Mouse (Mus musculus) intestine, embryonic 14.5 days (tissue): ENCODE measurements around the gene Frmd4a. TPM values are rescaled to one million over a fixed set of nuclear protein-coding genes. Genes with fewer than 3 reads are reported as not detected.

Experiments
- ATAC-seq: fragments of 200-750 bp; cut with Nextera tagmentation; replicated peaks from 2 replicates; pipeline ENCODE4 v1.8.0; 2017; ENCODE audit warnings: low read depth, moderate number of reproducible peaks, moderate TSS enrichment, moderate library complexity; ENCODE audit not compliant: low FRiP score, low TSS enrichment
- DNase-seq: peaks from one replicate; pipeline ENCODE4 v3.0.0-alpha.2; 2018; ENCODE audit warnings: low spot score
- H3K27ac ChIP-seq: fragments of 300-500 bp; sonication (generic); 2 replicates; pipeline ENCODE4 v1.5.1; 2014; ENCODE audit warnings: low read depth, mild to moderate bottlenecking, control low read depth
- H3K27me3 ChIP-seq: fragments of 300-500 bp; sonication (generic); replicated peaks from 2 replicates; pipeline ENCODE4 v1.6.1; 2014; ENCODE audit warnings: low read length, control low read depth; ENCODE audit not compliant: control insufficient read depth, insufficient read depth
- H3K36me3 ChIP-seq: fragments of 300-500 bp; sonication (generic); 2 replicates; pipeline ENCODE4 v1.6.1; 2014; ENCODE audit warnings: low read length, control low read depth; ENCODE audit not compliant: control insufficient read depth, insufficient read depth
- H3K4me1 ChIP-seq: fragments of 300-500 bp; sonication (generic); replicated peaks from 2 replicates; pipeline ENCODE4 v1.6.1; 2014; ENCODE audit warnings: low read length, control low read depth, mixed read lengths; ENCODE audit not compliant: control insufficient read depth, insufficient read depth
- H3K4me2 ChIP-seq: fragments of 300-500 bp; sonication (generic); 2 replicates; pipeline ENCODE4 v1.6.1; 2014; ENCODE audit warnings: low read length
- H3K4me3 ChIP-seq: fragments of 300-500 bp; sonication (generic); 2 replicates; pipeline ENCODE4 v1.5.1; 2014; ENCODE audit warnings: low read depth, low read length, control low read depth, mixed read lengths
- H3K9ac ChIP-seq: fragments of 300-500 bp; sonication (generic); 2 replicates; pipeline ENCODE4 v1.6.1; 2014; ENCODE audit warnings: mild to moderate bottlenecking, low read length
- H3K9me3 ChIP-seq: fragments of 300-500 bp; sonication (generic); 2 replicates; pipeline ENCODE4 v1.6.1; 2016; ENCODE audit warnings: low read length, control low read depth; ENCODE audit not compliant: control insufficient read depth
- WGBS: fragments of 180-500 bp; shearing (Covaris S2); extraction: QIAGEN DNeasy Blood & Tissue Kit; methylation state at CpG from one replicate; pipeline ENCODE4 v1.1.7; 2014; 5-methylcytosine and 5-hydroxymethylcytosine counted together
- polyA plus RNA-seq: library from polyadenylated mRNA; unstranded; fragments of >200 nt; fragmentation: Nextera tagmentation; extraction: Ambion mirVana; gene quantifications from 2 replicates; pipeline ENCODE4 v1.2.1, GENCODE M21; 2014

Frmd4a gene
- polyA plus RNA-seq, 1 experiment from 2014 or later = 28.8 TPM

DNA sequence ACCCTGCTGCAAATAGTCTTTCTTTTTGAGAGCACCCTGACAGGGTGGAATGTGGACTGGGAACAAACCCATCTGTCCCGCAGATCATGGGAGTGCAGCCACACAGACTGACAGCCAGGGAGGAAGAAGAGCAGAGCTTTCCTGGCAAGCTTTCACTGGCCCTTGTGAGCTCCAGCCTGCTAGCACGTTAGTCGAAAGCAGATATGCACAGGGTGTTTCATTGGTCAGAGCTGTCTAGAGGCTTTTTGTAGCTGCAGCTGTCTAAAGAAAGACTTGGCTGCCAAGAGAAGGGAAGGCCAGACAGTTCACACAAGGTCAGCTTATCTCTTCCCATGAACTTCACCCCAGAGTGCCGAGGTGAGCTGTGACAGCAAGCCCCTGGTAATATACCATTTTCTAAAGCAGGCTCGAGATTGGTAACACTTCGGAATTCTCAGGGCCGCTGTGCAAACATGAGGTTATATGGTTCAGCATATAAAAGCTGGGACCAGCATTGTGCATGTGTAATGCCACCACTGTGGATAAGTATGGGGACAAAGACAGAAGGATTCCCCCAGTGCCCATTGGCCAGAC is 500.1 kb downstream of the Frmd4a start:
- Histone ChIP-seq H3K27ac (peak overlapping the region; percentile 85), H3K4me3 (no peak overlapping the region), H3K27me3 (no peaks in the 10 kb centered on the region), H3K36me3 (0 out of 2 replicates have a peak, but pooled peaks cover 6% of the 10 kb centered on the region), H3K9me3 (no peaks in the 10 kb centered on the region), H3K9ac (no peak overlapping the region), H3K4me1 (peaks cover 18% of the 10 kb centered on the region), H3K4me2 (0 out of 2 replicates have a peak overlapping the region, but pooled peaks have one; percentile 9)
- DNase-seq = peak; percentile 69
- peak; percentile 83 for ATAC-seq
- WGBS = 17% methylated on average over 7 of the region's 7 CpGs

DNA sequence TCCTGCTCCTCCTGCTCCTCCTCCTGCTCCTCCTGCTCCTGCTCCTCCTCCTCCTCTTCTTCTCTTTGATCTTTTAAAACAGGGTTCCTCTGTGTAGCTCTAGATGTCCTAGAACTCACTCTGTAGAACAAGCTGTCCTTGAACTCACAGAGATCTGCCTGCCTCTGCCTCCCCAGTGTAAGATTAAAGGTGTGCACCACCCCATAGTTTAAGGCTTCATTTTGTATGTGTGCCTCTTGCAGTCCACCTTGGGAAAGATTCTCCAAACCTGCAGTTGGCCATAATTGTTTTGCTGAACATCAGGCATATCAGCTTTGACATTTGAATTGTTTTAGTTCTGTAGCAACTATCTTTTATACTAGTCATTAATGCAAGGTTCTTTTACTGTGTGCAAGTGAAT is 501.0 kb downstream of the Frmd4a start:
- Histone ChIP-seq H3K27ac (no peak overlapping the region), H3K4me3 (no peak overlapping the region), H3K4me2 (no peak overlapping the region), H3K9me3 (no peaks in the 10 kb centered on the region), H3K27me3 (no peaks in the 10 kb centered on the region), H3K9ac (no peak overlapping the region), H3K36me3 (0 out of 2 replicates have a peak, but pooled peaks cover 6% of the 10 kb centered on the region), H3K4me1 (peaks cover 18% of the 10 kb centered on the region)
- DNase-seq = no peak
- no peak for ATAC-seq

DNA sequence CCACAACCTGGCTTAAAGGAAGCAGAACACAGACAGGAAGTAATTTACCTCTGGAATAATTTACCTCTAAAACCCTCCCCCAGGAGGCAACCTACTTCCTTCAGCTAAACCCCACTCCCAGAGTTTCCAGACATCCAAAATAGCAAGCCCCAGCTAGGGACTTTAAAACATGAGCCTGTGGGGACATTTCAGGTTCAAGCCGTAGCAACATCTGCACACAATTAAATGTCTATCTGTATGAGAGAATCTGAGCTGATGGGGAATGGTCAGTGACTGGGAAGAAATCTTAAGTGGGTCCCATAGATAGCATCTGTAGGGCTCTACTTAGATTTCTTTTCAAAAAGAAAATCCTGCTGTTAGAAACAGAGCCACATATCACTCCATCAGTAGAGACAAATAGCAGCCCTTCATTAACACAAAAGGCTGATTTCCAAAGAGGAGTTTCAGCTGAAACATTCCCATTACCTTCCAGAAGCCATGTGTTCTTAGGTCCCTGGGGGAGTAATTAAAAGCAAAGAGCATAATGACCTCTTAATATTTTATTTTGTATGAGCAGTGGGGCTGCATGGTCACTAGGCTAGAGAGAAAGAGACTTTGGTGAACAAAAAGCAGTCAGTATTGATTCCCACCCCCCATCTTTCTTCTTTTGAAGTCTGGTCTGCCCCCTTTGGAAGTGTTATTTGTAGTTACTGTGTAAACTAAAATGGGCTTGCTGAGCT is 505.4 kb downstream of the Frmd4a start:
- H3K27me3 ChIP-seq = no peaks in the 10 kb centered on the region
- H3K4me1 ChIP-seq = peaks cover 1% of the 10 kb centered on the region; the same call in 1 of the 2 replicates
- H3K4me2 ChIP-seq = no peak overlapping the region
- H3K9ac ChIP-seq = no peak overlapping the region
- ATAC-seq = no peak
- H3K27ac ChIP-seq = no peak overlapping the region
- WGBS = 92% methylated on average over 1 of the region's 1 CpGs
- DNase-seq = no peak
- no peaks in the 10 kb centered on the region for H3K9me3 ChIP-seq
- H3K36me3 ChIP-seq = 0 out of 2 replicates have a peak, but pooled peaks cover 3% of the 10 kb centered on the region
- no peak overlapping the region for H3K4me3 ChIP-seq

DNA sequence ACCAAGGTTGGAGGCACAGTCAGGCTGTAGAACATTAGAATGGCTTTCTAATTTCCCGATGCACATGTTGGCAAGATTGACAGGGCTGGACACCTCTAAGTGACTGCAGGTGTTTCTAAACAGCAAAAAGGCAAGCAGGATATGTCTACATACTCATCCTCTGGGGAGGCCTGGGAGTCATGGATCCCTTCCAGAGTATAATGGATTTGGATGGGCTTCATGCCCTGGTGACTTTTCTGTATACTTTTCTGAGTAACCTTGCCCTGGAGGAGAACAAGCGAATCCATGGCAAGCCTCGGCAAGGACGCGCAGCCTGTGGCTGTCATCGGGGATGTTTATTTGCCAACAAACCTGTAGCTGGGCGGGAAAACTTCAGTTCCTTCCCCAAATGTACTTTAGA is 509.6 kb downstream of the Frmd4a start:
- 92% methylated on average over 7 of the region's 7 CpGs for WGBS
- Histone ChIP-seq H3K36me3 (peaks cover 5% of the 10 kb centered on the region), H3K9ac (no peak overlapping the region), H3K27ac (no peak overlapping the region), H3K4me2 (no peak overlapping the region), H3K4me3 (no peak overlapping the region), H3K9me3 (no peaks in the 10 kb centered on the region), H3K4me1 (no peaks in the 10 kb centered on the region), H3K27me3 (no peaks in the 10 kb centered on the region)
- ATAC-seq (no peak), DNase-seq (no peak)

DNA sequence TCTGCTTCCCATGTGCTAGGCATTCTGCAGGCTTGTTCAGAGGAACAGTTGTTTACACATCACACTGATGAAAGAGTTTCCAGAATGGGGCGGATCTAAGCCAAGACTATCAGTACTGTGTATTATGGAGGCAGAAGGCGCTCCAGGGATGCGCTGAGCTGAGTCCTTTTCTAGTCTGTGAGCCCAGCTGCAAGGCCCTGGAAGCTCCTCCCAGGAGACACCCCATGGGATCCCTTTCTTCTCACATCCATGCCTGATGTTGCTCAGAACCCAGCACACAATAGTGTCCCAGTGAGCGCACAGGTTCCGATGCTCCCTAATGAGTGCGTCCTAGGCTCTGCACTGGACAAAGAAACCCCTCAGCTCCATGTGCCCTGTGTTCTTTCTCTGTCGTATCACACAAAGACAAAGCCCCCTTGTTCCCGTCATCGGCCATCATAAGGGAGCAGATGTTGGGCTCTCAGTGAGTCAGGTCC is 511.8 kb downstream of the Frmd4a start:
- peak; percentile 76; the same call in 1 of the 2 replicates for ATAC-seq

DNA sequence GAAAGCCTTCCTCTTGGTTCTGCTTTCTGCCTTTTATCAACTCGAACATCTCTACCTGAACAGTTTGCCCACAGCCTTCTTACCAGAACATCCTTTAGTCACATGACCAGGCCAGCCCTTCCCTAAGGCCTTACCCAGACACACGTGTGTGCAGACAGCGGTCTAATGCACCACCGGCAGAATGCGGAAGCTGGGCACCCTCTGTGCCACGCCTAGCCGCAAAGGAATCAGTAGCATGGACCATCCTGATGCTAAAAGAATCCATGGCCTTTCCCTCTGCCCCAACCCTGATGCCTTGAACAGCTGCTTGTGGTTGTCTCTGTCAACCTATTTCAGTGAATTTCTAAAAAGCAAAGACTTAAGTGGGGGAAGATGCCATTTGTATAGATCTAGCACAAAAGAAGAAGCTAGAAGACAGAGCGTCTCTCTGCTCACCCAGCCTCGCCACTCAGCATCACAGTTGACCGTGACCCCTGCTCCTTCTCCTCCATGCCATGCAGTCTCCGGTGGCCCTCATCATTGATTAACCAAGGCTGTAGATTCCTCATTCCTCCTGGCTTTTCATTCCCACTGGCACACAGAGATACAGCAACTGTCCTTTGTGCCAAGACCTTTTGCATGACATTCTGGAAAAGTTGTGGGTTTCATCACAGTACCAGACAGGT is 514.1 kb downstream of the Frmd4a start:
- H3K9me3 ChIP-seq = no peaks in the 10 kb centered on the region
- no peak overlapping the region for H3K4me2 ChIP-seq
- H3K27me3 ChIP-seq = no peaks in the 10 kb centered on the region
- H3K4me3 ChIP-seq = no peak overlapping the region
- ATAC-seq = no peak
- 85% methylated on average over 11 of the region's 11 CpGs for WGBS
- no peak overlapping the region for H3K9ac ChIP-seq
- H3K4me1 ChIP-seq = no peaks in the 10 kb centered on the region
- no peak overlapping the region for H3K27ac ChIP-seq
- peaks cover 30% of the 10 kb centered on the region for H3K36me3 ChIP-seq
- DNase-seq = no peak

More for the DNA sequence above, 511.8 kb downstream of the Frmd4a start:
- DNase-seq = no peak
- Histone ChIP-seq H3K4me1 (no peaks in the 10 kb centered on the region), H3K4me2 (no peak overlapping the region), H3K27me3 (no peaks in the 10 kb centered on the region), H3K9ac (no peak overlapping the region), H3K27ac (peak overlapping the region; percentile 1; the same call in 1 of the 2 replicates), H3K9me3 (no peaks in the 10 kb centered on the region), H3K36me3 (peaks cover 14% of the 10 kb centered on the region), H3K4me3 (no peak overlapping the region)
- 71% methylated on average over 9 of the region's 9 CpGs for WGBS

DNA sequence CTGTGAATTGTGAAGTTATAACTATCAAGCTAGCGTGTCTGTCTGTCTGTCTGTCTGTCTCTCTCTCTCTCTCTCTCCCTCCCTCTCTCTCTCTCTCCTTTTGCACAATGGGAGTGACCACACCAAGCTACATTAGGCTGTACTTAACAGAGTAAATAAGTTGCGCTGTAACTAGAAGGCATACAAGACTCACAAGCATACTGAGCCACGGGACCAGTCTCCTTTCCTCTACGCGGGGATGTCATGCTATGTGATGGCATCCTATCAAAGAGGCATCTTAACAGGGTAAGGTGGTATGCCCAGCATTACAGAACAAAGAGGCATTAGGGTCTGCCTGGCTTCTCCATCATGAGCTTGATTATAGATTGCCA is 514.7 kb downstream of the Frmd4a start:
- WGBS = 92% methylated on average over 5 of the region's 5 CpGs
- Histone ChIP-seq H3K9me3 (no peaks in the 10 kb centered on the region), H3K4me1 (no peaks in the 10 kb centered on the region), H3K4me2 (no peak overlapping the region), H3K27me3 (no peaks in the 10 kb centered on the region), H3K36me3 (peaks cover 35% of the 10 kb centered on the region), H3K9ac (no peak overlapping the region), H3K4me3 (no peak overlapping the region), H3K27ac (no peak overlapping the region)
- ATAC-seq = no peak
- no peak for DNase-seq

DNA sequence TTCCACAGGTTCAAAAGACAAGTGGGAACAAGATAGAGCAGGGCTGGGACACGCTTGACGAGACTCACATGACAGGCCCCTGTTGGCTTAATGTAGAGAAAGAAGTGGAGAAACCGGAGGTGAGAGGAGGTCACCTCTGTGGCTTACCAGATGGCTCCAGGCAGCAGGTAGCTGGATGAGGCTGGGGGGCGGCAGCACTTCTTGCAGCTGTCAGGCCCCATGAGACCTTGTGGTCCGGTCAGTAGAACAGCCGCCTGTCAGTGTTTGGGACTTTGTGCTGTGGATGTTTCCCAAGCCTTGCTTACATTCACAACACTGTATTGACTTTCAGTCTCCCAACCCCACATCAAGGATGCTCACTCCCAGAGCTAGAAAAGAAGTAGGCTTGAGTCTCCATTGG is 515.4 kb downstream of the Frmd4a start:
- no peak overlapping the region for H3K27ac ChIP-seq
- H3K27me3 ChIP-seq = no peaks in the 10 kb centered on the region
- peaks cover 35% of the 10 kb centered on the region for H3K36me3 ChIP-seq
- DNase-seq = no peak
- 93% methylated on average over 6 of the region's 6 CpGs for WGBS
- ATAC-seq = no peak
- no peak overlapping the region for H3K9ac ChIP-seq
- H3K4me3 ChIP-seq = no peak overlapping the region
- no peaks in the 10 kb centered on the region for H3K9me3 ChIP-seq
- no peak overlapping the region for H3K4me2 ChIP-seq
- H3K4me1 ChIP-seq = no peaks in the 10 kb centered on the region
